Mouse (Mus musculus) right cerebral cortex, postnatal 10 days (tissue): ENCODE measurements at regions not wholly inside any gene's neighbourhood (a gene's known extent, or its start where the extent isn't known, plus 50 kb on each side); places are given as distances from the start of the nearest gene placed in this dataset.

ENCODE experiments used
- DNase-seq, 2 experiments: peaks; one replicate each; pipeline ENCODE4 v3.0.0; 2021; ENCODE audit warnings: low spot score in 2 of 2

- no peak for DNase-seq
Measured at GRCm38 (mm10) chr5:119613981-119614770, 56.3 kb upstream of the Tbx3 start.

- no peak for DNase-seq
Measured at GRCm38 (mm10) chr5:119615681-119616080, 54.8 kb upstream of the Tbx3 start.

- DNase-seq: no peak
Measured at GRCm38 (mm10) chr5:119617856-119618255, 52.6 kb upstream of the Tbx3 start.

- no peak for DNase-seq
Measured at GRCm38 (mm10) chr5:119619906-119620305, 50.6 kb upstream of the Tbx3 start.
